Mouse (Mus musculus): ENCODE results near the gene Slc25a28. TPM values are rescaled to one million over a fixed set of nuclear protein-coding genes. Genes with fewer than 3 reads are reported as not detected.

The Slc25a28 gene
- polyA plus RNA-seq, 1 experiment from 2014 or later: 4.8 TPM

GRCm38 (mm10) chr19:43673513-43674315 is 967 bp downstream of the Slc25a28 start:
- Histone ChIP-seq H3K36me3 (replicated peaks; ENCODE audit: insufficient read depth, low read length) (0 out of 2 replicates have a peak, but pooled peaks cover 3% of the 10 kb centered on the region), H3K9ac (replicated peaks) (peak overlapping the region; percentile 88), H3K27me3 (ENCODE audit: insufficient read depth, low read length) (no peaks in the 10 kb centered on the region), H3K4me1 (ENCODE audit: insufficient read depth) (peaks cover 42% of the 10 kb centered on the region), H3K4me3 (ENCODE audit: low read depth, low read length) (peak overlapping the region; percentile 86), H3K27ac (ENCODE audit: low read depth) (peak overlapping the region; percentile 91), H3K4me2 (ENCODE audit: low read depth, low read length) (peak overlapping the region; percentile 89), H3K9me3 (ENCODE audit: low read length) (no peaks in the 10 kb centered on the region)
- no peak for ATAC-seq
- DNase-seq: no peak
- WGBS (ENCODE audit: insufficient replicate concordance): 4% methylated on average over 21 of the region's 21 CpGs
- TF ChIP-seq EP300 (IDR thresholded peaks at IDR 0.05; ENCODE audit: low read depth) (no peak), CTCF (IDR thresholded peaks at IDR 0.05; ENCODE audit: low read depth) (no peak)

- peaks cover 34% of the 10 kb centered on the region for H3K4me1 ChIP-seq (ENCODE audit: insufficient read depth)
- no peaks in the 10 kb centered on the region for H3K27me3 ChIP-seq (ENCODE audit: insufficient read depth, low read length)
- peak overlapping the region; percentile 56; the same call in 1 of the 2 replicates for H3K27ac ChIP-seq (ENCODE audit: low read depth)
- TF ChIP-seq CTCF (IDR thresholded peaks at IDR 0.05; ENCODE audit: low read depth) (no peak), EP300 (IDR thresholded peaks at IDR 0.05; ENCODE audit: low read depth) (no peak)
- no peak for ATAC-seq
- H3K9me3 ChIP-seq (ENCODE audit: low read length): no peaks in the 10 kb centered on the region
- H3K4me3 ChIP-seq (ENCODE audit: low read depth, low read length): no peak overlapping the region
- 0 out of 2 replicates have a peak, but pooled peaks cover 8% of the 10 kb centered on the region for H3K36me3 ChIP-seq (replicated peaks; ENCODE audit: insufficient read depth, low read length)
- WGBS (ENCODE audit: insufficient replicate concordance): 67% methylated on average over 7 of the region's 7 CpGs
- no peak overlapping the region for H3K4me2 ChIP-seq (ENCODE audit: low read depth, low read length)
- peak overlapping the region; percentile 38; the same call in 1 of the 2 replicates for H3K9ac ChIP-seq (replicated peaks)
- no peak for DNase-seq
Measured at GRCm38 (mm10) chr19:43671054-43671453, 3.6 kb downstream of the Slc25a28 start.

GRCm38 (mm10) chr19:43669136-43669759 is 5.4 kb downstream of the Slc25a28 start:
- WGBS (ENCODE audit: insufficient replicate concordance): 71% methylated on average over 8 of the region's 8 CpGs
- ATAC-seq: peak; percentile 5; the same call in 1 of the 2 replicates

GRCm38 (mm10) chr19:43667430-43667809 is 7.3 kb downstream of the Slc25a28 start:
- TF ChIP-seq CTCF (IDR thresholded peaks at IDR 0.05; ENCODE audit: low read depth): peak; percentile 46
- no peak for TF ChIP-seq EP300 (IDR thresholded peaks at IDR 0.05; ENCODE audit: low read depth)

More at GRCm38 (mm10) chr19:43669136-43669759, 5.4 kb downstream of the Slc25a28 start:
- Histone ChIP-seq H3K4me2 (ENCODE audit: low read depth, low read length) (no peak overlapping the region), H3K9me3 (ENCODE audit: low read length) (no peaks in the 10 kb centered on the region), H3K36me3 (replicated peaks; ENCODE audit: insufficient read depth, low read length) (peaks cover 17% of the 10 kb centered on the region), H3K27me3 (ENCODE audit: insufficient read depth, low read length) (no peaks in the 10 kb centered on the region), H3K4me3 (ENCODE audit: low read depth, low read length) (no peak overlapping the region), H3K27ac (ENCODE audit: low read depth) (no peak overlapping the region), H3K4me1 (ENCODE audit: insufficient read depth) (peaks cover 32% of the 10 kb centered on the region), H3K9ac (replicated peaks) (no peak overlapping the region)
- TF ChIP-seq CTCF (IDR thresholded peaks at IDR 0.05; ENCODE audit: low read depth) (no peak), EP300 (IDR thresholded peaks at IDR 0.05; ENCODE audit: low read depth) (no peak)
- peak; percentile 40 for DNase-seq

GRCm38 (mm10) chr19:43666661-43667429 is 7.8 kb downstream of the Slc25a28 start:
- H3K27me3 ChIP-seq (ENCODE audit: insufficient read depth, low read length): no peaks in the 10 kb centered on the region
- no peak for DNase-seq
- peak; percentile 10; the same call in 1 of the 2 replicates for ATAC-seq
- no peaks in the 10 kb centered on the region for H3K9me3 ChIP-seq (ENCODE audit: low read length)
- H3K36me3 ChIP-seq (replicated peaks; ENCODE audit: insufficient read depth, low read length): peaks cover 33% of the 10 kb centered on the region
- H3K4me3 ChIP-seq (ENCODE audit: low read depth, low read length): no peak overlapping the region
- peaks cover 20% of the 10 kb centered on the region for H3K4me1 ChIP-seq (ENCODE audit: insufficient read depth)
- TF ChIP-seq CTCF (IDR thresholded peaks at IDR 0.05; ENCODE audit: low read depth) (no peak), EP300 (IDR thresholded peaks at IDR 0.05; ENCODE audit: low read depth) (no peak)
- no peak overlapping the region for H3K27ac ChIP-seq (ENCODE audit: low read depth)
- no peak overlapping the region for H3K9ac ChIP-seq (replicated peaks)
- 84% methylated on average over 22 of the region's 22 CpGs for WGBS (ENCODE audit: insufficient replicate concordance)
- H3K4me2 ChIP-seq (ENCODE audit: low read depth, low read length): no peak overlapping the region

More at GRCm38 (mm10) chr19:43667430-43667809, 7.3 kb downstream of the Slc25a28 start:
- Histone ChIP-seq H3K27ac (ENCODE audit: low read depth) (no peak overlapping the region), H3K36me3 (replicated peaks; ENCODE audit: insufficient read depth, low read length) (peaks cover 33% of the 10 kb centered on the region), H3K9me3 (ENCODE audit: low read length) (no peaks in the 10 kb centered on the region), H3K9ac (replicated peaks) (no peak overlapping the region), H3K27me3 (ENCODE audit: insufficient read depth, low read length) (no peaks in the 10 kb centered on the region), H3K4me2 (ENCODE audit: low read depth, low read length) (no peak overlapping the region), H3K4me3 (ENCODE audit: low read depth, low read length) (no peak overlapping the region), H3K4me1 (ENCODE audit: insufficient read depth) (peaks cover 21% of the 10 kb centered on the region)
- DNase-seq: no peak
- 52% methylated on average over 4 of the region's 4 CpGs for WGBS (ENCODE audit: insufficient replicate concordance)
- no peak for ATAC-seq

Measured in liver, postnatal 0 days (tissue).